Comparison of ENCODE assay signal across 8 mouse cellular contexts in genomic region chr15:78802776-78803391, GRCm38 (mm10). TPM values are rescaled to one million over a fixed set of nuclear protein-coding genes. Genes with fewer than 3 reads are reported as not detected.
DNase-seq lines count a peak whose midpoint lies in the region; ATAC-seq lines count a peak whose summit lies in the region.

Card10 (minus strand) TSS chr15:78803042.

- H3K9ac ChIP-seq in forebrain, embryonic 14.5 days (ENCODE audit: low read length) = peak within 1 kb of the TSS; percentile 61
- H3K9ac ChIP-seq in hindbrain, embryonic 11.5 days (ENCODE audit: low read depth, low read length) = peak within 1 kb of the TSS; percentile 52
- peak within 1 kb of the TSS; percentile 63 for H3K9ac ChIP-seq in limb, embryonic 13.5 days
- peak within 1 kb of the TSS; percentile 47 for H3K9ac ChIP-seq in midbrain, embryonic 12.5 days (replicated peaks)

- 0 out of 2 replicates have a peak within 1 kb of the TSS, but pooled peaks have one; percentile 9 for H3K27ac ChIP-seq in forebrain, embryonic 14.5 days (ENCODE audit: low read depth, low read length)
- H3K27ac ChIP-seq in hindbrain, embryonic 11.5 days (ENCODE audit: low read depth, low read length) = no peak within 1 kb of the TSS
- H3K27ac ChIP-seq in limb, embryonic 13.5 days = no peak within 1 kb of the TSS
- no peak within 1 kb of the TSS for H3K27ac ChIP-seq in midbrain, embryonic 12.5 days (replicated peaks)

- H3K4me2 ChIP-seq in forebrain, embryonic 14.5 days (ENCODE audit: low read length) = peak within 1 kb of the TSS; percentile 79
- H3K4me2 ChIP-seq in hindbrain, embryonic 11.5 days (replicated peaks; ENCODE audit: low read depth, low read length) = peak within 1 kb of the TSS; percentile 69
- peak within 1 kb of the TSS; percentile 90 for H3K4me2 ChIP-seq in limb, embryonic 13.5 days (replicated peaks)
- peak within 1 kb of the TSS; percentile 77 for H3K4me2 ChIP-seq in midbrain, embryonic 12.5 days (replicated peaks)

- no peaks in the 10 kb centered on the region for H3K36me3 ChIP-seq in forebrain, embryonic 14.5 days (ENCODE audit: control insufficient read depth, insufficient read depth, low read length)
- no peaks in the 10 kb centered on the region for H3K36me3 ChIP-seq in hindbrain, embryonic 11.5 days (ENCODE audit: control insufficient read depth, insufficient read depth, low read length)
- H3K36me3 ChIP-seq in limb, embryonic 13.5 days = no peaks in the 10 kb centered on the region
- no peaks in the 10 kb centered on the region for H3K36me3 ChIP-seq in midbrain, embryonic 12.5 days

- H3K27me3 ChIP-seq in forebrain, embryonic 14.5 days (replicated peaks; ENCODE audit: control insufficient read depth, insufficient read depth, low read length) = peaks cover 28% of the 10 kb centered on the region
- H3K27me3 ChIP-seq in hindbrain, embryonic 11.5 days (ENCODE audit: control insufficient read depth, insufficient read depth, low read length) = peaks cover 23% of the 10 kb centered on the region
- peaks cover 97% of the 10 kb centered on the region for H3K27me3 ChIP-seq in limb, embryonic 13.5 days
- peaks cover 75% of the 10 kb centered on the region for H3K27me3 ChIP-seq in midbrain, embryonic 12.5 days

- no peaks in the 10 kb centered on the region for H3K9me3 ChIP-seq in forebrain, embryonic 14.5 days (replicated peaks; ENCODE audit: control insufficient read depth, low read length)
- H3K9me3 ChIP-seq in hindbrain, embryonic 11.5 days (ENCODE audit: control insufficient read depth, low read length) = no peaks in the 10 kb centered on the region
- H3K9me3 ChIP-seq in limb, embryonic 13.5 days = no peaks in the 10 kb centered on the region
- H3K9me3 ChIP-seq in midbrain, embryonic 12.5 days = no peaks in the 10 kb centered on the region

- under 1% methylated on average over 70 of the region's 70 CpGs for WGBS in forebrain, embryonic 14.5 days
- under 1% methylated on average over 42 of the region's 70 CpGs for whole genome bisulfite sequencing in hindbrain, embryonic 11.5 days
- under 1% methylated on average over 58 of the region's 70 CpGs for WGBS in limb, embryonic 13.5 days
- WGBS in midbrain, embryonic 12.5 days = under 1% methylated on average over 59 of the region's 70 CpGs

- H3K4me3 ChIP-seq in forebrain, embryonic 14.5 days (ENCODE audit: low read depth, low read length) = peak within 1 kb of the TSS; percentile 44
- H3K4me3 ChIP-seq in hindbrain, embryonic 11.5 days (ENCODE audit: low read depth, low read length) = peak within 1 kb of the TSS; percentile 44
- H3K4me3 ChIP-seq in limb, embryonic 13.5 days = peak within 1 kb of the TSS; percentile 62
- H3K4me3 ChIP-seq in midbrain, embryonic 12.5 days = peak within 1 kb of the TSS; percentile 49

- DNase-seq in urinary bladder, postnatal 14 days (ENCODE audit: low spot score) = peak; percentile 53
- DNase-seq in urinary bladder, postnatal 4 days (ENCODE audit: low spot score in 2 of 2) = no peak
- no peak for DNase-seq in forebrain, embryonic 14.5 days (ENCODE audit: low spot score)
- no peak for DNase-seq in hindbrain, embryonic 11.5 days (ENCODE audit: low spot score)
- DNase-seq in thymus, postnatal 4 days = peak; percentile 72
- no peak for DNase-seq in layer of hippocampus, postnatal 25 days (ENCODE audit: extremely low spot score in 1 of 2, low spot score in 1 of 2)

- peak; percentile 62 for ATAC-seq in forebrain, embryonic 14.5 days
- peak; percentile 53; the same call in 1 of the 2 replicates for ATAC-seq in hindbrain, embryonic 11.5 days (ENCODE audit: low FRiP score)
- ATAC-seq in limb, embryonic 13.5 days (ENCODE audit: low FRiP score, low read depth) = peak; percentile 60; the same call in 1 of the 2 replicates
- peak; percentile 72 for ATAC-seq in midbrain, embryonic 12.5 days (ENCODE audit: low FRiP score, low read depth)

- peaks cover 9% of the 10 kb centered on the region; the same call in 1 of the 2 replicates for H3K4me1 ChIP-seq in forebrain, embryonic 14.5 days (ENCODE audit: control insufficient read depth, insufficient read depth, low read length)
- H3K4me1 ChIP-seq in hindbrain, embryonic 11.5 days (replicated peaks; ENCODE audit: control insufficient read depth, insufficient read depth, low read length) = peaks cover 10% of the 10 kb centered on the region
- H3K4me1 ChIP-seq in limb, embryonic 13.5 days = peaks cover 33% of the 10 kb centered on the region
- peaks cover 33% of the 10 kb centered on the region for H3K4me1 ChIP-seq in midbrain, embryonic 12.5 days

RNA-seq across cellular contexts. Expression of gene Card10, which starts in this region (rescaled TPM):
- polyA plus RNA-seq in forebrain, embryonic 14.5 days (2014; fragmentation: Nextera tagmentation; extraction: Ambion mirVana) = 1.1 and 1.4 TPM in 2 replicates
- 1.8 and 2.4 TPM in 2 replicates for polyA plus RNA-seq in hindbrain, embryonic 11.5 days (2014; fragmentation: Nextera tagmentation; extraction: Ambion mirVana)
- 3.0 TPM in 2 replicates for polyA plus RNA-seq in limb, embryonic 13.5 days (2015; fragmentation: Nextera tagmentation; extraction: Ambion mirVana)
- polyA plus RNA-seq in midbrain, embryonic 12.5 days (2016; fragmentation: Nextera tagmentation; extraction: Ambion mirVana) = 2.3 and 2.6 TPM in 2 replicates
- 1 to 10 TPM; 5.0 to 5.5 TPM for total RNA-seq in layer of hippocampus, postnatal 25 days (2021)

Comparison
In these comparisons a context has a peak if more than half of its experiments do, and no peak if none do; other contexts are left out.
1. DNase-seq: peak in urinary bladder, postnatal 14 days (single experiment) and thymus, postnatal 4 days (single experiment); none in urinary bladder, postnatal 4 days (0 of 2), forebrain, embryonic 14.5 days (single experiment), hindbrain, embryonic 11.5 days (single experiment) and layer of hippocampus, postnatal 25 days (0 of 2).
2. Peak in every context shown above with its lines, with median percentiles within 50 percentile points of each other: ATAC-seq, H3K4me2 ChIP-seq, H3K4me3 ChIP-seq and H3K9ac ChIP-seq.